Mouse (Mus musculus): ENCODE measurements around the gene Cherp. TPM values are rescaled to one million over a fixed set of nuclear protein-coding genes. Genes with fewer than 3 reads are reported as not detected.

The Cherp gene
- polyA plus RNA-seq, 1 experiment from 2014 or later, result 59.1 TPM

DNA sequence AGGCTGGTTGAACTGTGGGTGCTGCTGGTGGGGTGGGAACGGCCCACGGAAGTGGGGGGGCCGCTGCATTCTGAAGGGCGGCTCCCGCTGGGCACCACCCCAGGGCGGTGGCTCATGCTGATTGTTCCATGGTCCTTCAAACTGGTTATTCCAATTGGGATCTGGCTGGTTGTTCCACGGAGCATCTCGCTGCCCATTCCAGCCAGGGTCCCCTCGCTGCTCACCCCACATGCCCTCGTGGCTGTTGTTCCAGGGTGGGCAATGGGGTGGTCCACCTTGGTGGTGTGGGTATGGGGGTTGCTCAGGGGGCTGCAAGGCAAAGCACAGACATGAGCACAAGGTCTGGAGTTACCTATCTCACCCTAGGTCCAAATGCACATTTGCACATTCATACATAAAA, 10.8 kb downstream of the Cherp start:
- no peaks in the 10 kb centered on the region for H3K27me3 ChIP-seq (replicated peaks)
- H3K36me3 ChIP-seq (replicated peaks), result peaks cover 94% of the 10 kb centered on the region
- no peak overlapping the region for H3K9ac ChIP-seq
- 98% methylated on average over 10 of the region's 10 CpGs for whole genome bisulfite sequencing
- ATAC-seq (replicated peaks), result no peak
- H3K27ac ChIP-seq, result no peak overlapping the region
- H3K4me2 ChIP-seq, result no peak overlapping the region
- no peaks in the 10 kb centered on the region for H3K4me1 ChIP-seq
- H3K4me3 ChIP-seq, result no peak overlapping the region
- no peaks in the 10 kb centered on the region for H3K9me3 ChIP-seq

DNA sequence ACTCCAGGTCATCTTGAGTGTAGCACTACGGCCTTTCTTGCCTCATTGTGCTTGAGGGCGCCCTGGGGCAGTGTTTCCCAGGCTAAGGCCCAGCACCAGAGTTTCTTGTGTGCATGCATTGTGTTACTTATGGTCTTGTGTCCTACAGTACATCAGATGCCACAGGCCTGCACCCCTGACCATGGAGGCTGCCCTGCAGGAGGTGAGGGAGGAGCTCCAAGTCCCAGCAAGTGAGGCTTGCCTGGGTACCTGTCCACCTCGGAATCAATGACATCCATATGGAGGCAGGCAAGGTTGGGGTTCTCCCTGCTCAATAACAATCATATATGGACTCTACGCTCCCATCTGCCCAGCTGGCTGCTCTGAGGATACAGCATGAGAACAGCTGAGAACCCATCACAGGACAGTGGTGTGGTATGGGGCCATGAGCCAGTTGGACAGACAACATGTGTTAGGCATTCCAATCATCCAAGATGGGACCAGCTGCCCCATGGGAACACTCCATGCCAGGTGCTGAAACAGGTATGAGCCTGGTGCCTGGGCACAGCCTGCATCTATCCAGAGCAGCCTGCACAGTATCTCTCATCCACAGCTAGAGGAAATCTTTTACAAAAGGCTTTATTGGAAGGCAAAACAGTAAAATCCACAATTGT, 15.0 kb downstream of the Cherp start:
- Histone ChIP-seq H3K27ac (no peak overlapping the region), H3K27me3 (replicated peaks) (no peaks in the 10 kb centered on the region), H3K4me2 (no peak overlapping the region), H3K9me3 (no peaks in the 10 kb centered on the region), H3K4me1 (no peaks in the 10 kb centered on the region), H3K9ac (no peak overlapping the region), H3K36me3 (replicated peaks) (peaks cover 72% of the 10 kb centered on the region), H3K4me3 (no peak overlapping the region)
- ATAC-seq (replicated peaks), result no peak
- WGBS, result 93% methylated on average over 4 of the region's 4 CpGs

DNA sequence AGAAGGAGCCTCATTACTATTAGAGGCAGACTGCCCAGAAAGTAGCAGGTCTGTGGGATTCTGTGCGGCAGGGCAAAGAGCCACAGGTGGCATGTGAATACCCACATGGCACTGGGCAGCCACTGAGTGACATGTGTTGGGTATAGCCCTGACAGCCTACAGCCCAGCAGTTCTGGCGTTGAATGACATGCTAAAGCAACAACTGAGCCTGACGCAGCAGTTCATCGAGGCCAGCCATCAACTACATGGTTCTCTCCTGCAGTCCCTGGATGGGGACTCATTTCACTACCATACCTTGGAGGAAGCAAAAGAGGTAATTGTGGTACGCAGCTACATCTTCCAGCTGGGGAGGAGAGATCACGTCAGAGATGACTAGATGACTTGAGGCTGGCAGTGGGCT, 16.6 kb downstream of the Cherp start:
- Histone ChIP-seq H3K9me3 (no peaks in the 10 kb centered on the region), H3K27me3 (replicated peaks) (no peaks in the 10 kb centered on the region), H3K36me3 (replicated peaks) (peaks cover 68% of the 10 kb centered on the region), H3K4me2 (no peak overlapping the region), H3K27ac (no peak overlapping the region), H3K9ac (no peak overlapping the region), H3K4me1 (no peaks in the 10 kb centered on the region), H3K4me3 (no peak overlapping the region)
- 90% methylated on average over 6 of the region's 6 CpGs for whole genome bisulfite sequencing
- ATAC-seq (replicated peaks), result no peak

DNA sequence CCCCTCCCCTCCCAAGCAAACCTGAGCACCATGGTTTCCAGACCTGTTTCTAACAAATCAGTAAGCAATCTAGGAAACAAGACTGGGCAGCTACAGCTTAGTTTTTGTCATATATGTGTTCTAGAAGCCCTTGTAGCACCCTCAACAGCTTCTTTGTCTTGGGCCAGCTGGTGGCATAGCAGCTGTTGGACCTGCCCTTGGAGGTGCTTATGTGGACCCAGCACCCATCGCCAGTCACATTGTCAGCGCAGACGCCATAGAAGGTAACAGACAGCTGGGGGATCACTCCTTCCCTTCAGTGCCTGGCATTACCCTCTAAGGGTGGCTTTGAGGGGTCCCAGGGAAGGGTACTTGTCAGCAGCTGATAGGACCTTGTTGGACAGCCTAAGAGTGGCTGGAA, 17.2 kb downstream of the Cherp start:
- WGBS, result 94% methylated on average over 3 of the region's 3 CpGs
- no peak overlapping the region for H3K27ac ChIP-seq
- peaks cover 63% of the 10 kb centered on the region for H3K36me3 ChIP-seq (replicated peaks)
- no peaks in the 10 kb centered on the region for H3K4me1 ChIP-seq
- no peaks in the 10 kb centered on the region for H3K27me3 ChIP-seq (replicated peaks)
- H3K9me3 ChIP-seq, result no peaks in the 10 kb centered on the region
- no peak for ATAC-seq (replicated peaks)
- H3K4me3 ChIP-seq, result no peak overlapping the region
- no peak overlapping the region for H3K4me2 ChIP-seq
- no peak overlapping the region for H3K9ac ChIP-seq

DNA sequence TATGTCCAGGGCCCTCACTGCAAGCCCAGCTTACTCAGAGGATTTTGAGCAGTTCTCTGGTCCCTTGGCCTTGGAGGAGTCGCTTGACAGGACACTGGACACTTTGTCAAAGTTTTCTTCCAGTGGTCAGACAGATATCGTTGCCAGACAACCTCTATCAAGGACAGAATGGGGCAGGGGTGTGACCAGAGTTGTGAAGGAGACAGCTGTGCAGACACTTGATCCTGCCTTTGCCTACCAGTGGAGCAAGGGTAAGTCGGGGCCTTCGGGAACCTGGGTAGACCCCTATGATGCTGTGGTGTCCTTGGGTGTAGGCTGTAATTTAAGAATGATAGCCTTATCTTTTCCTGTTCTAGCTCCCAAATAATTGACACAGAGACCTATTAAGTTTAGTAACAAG, 19.7 kb downstream of the Cherp start:
- H3K4me3 ChIP-seq, result no peak overlapping the region
- no peak overlapping the region for H3K27ac ChIP-seq
- WGBS, result 86% methylated on average over 4 of the region's 4 CpGs
- H3K36me3 ChIP-seq (replicated peaks), result peaks cover 54% of the 10 kb centered on the region
- H3K4me1 ChIP-seq, result no peaks in the 10 kb centered on the region
- H3K9ac ChIP-seq, result no peak overlapping the region
- no peaks in the 10 kb centered on the region for H3K9me3 ChIP-seq
- no peak for ATAC-seq (replicated peaks)
- H3K4me2 ChIP-seq, result no peak overlapping the region
- H3K27me3 ChIP-seq (replicated peaks), result no peaks in the 10 kb centered on the region

DNA sequence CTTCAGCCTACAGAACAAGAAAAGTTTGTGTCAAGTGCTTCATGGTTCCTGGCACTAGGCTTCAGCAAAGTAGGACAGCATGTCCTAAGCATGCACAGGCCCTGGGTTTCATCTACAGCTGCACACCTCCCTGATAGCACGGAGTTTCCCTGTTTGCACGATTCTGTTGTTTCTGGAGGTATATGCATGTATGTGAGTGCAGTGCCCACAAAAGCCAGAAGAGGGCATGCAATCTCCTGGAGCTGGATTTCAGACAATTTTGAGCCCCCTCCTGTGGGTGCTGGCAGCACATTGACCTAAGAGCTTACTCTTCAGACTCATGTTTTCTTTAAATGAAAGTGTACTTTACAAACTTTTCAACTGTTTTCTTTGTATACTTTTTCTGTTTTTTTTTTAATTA, 21.1 kb downstream of the Cherp start:
- no peak for ATAC-seq (replicated peaks)
- Histone ChIP-seq H3K4me1 (no peaks in the 10 kb centered on the region), H3K27me3 (replicated peaks) (no peaks in the 10 kb centered on the region), H3K9ac (no peak overlapping the region), H3K4me3 (no peak overlapping the region), H3K9me3 (no peaks in the 10 kb centered on the region), H3K4me2 (no peak overlapping the region), H3K36me3 (replicated peaks) (peaks cover 52% of the 10 kb centered on the region), H3K27ac (no peak overlapping the region)
- WGBS, result 95% methylated on average over 2 of the region's 2 CpGs

DNA sequence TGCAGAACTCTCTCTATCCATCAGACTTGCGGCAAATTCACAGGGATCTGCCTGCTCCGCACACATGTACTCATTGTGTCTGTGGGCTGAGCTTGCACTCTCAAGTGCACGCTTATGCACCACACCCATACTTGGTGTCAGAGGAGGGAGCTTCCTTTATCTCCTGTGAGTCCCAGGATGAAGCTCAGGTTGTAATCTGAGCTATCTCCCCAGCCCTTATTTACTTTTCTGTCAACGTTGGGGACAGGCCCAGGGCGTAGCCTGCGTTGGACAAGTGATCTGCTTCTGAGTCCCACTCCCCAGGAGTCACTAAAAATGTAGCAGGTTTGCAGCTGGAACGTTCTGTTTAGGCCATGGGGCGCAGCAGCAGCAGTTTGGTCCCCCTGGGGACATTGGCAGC, 23.5 kb downstream of the Cherp start:
- H3K4me3 ChIP-seq, result no peak overlapping the region
- peaks cover 42% of the 10 kb centered on the region for H3K36me3 ChIP-seq (replicated peaks)
- H3K4me1 ChIP-seq, result 0 out of 2 replicates have a peak, but pooled peaks cover 10% of the 10 kb centered on the region
- no peaks in the 10 kb centered on the region for H3K27me3 ChIP-seq (replicated peaks)
- WGBS, result 95% methylated on average over 8 of the region's 8 CpGs
- no peak overlapping the region for H3K27ac ChIP-seq
- no peak overlapping the region for H3K4me2 ChIP-seq
- no peaks in the 10 kb centered on the region for H3K9me3 ChIP-seq
- ATAC-seq (replicated peaks), result no peak
- no peak overlapping the region for H3K9ac ChIP-seq

DNA sequence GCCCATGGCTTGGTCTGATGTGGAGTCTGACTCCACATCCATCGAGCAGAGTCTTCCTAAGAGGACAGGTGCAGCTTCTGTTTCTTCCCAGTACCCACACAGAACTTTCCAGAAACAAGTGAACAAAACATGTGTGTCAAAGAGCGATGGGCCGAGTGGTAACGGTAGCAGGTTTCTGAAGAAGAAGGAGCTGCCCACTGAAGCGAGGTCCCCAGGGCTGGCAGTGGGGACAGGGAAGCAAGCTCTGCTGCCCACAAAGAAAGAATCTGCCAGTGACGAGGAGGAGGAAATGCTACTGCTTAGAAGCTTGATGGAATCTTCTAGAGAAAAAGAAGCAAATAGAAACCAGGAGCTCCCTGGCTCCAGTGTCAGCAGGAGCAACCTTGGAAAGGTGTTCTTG, 30.0 kb downstream of the Cherp start:
- no peak overlapping the region for H3K4me3 ChIP-seq
- no peak overlapping the region for H3K9ac ChIP-seq
- H3K27me3 ChIP-seq (replicated peaks), result no peaks in the 10 kb centered on the region
- no peak overlapping the region for H3K4me2 ChIP-seq
- no peak for ATAC-seq (replicated peaks)
- H3K9me3 ChIP-seq, result no peaks in the 10 kb centered on the region
- H3K27ac ChIP-seq, result no peak overlapping the region
- peaks cover 32% of the 10 kb centered on the region for H3K4me1 ChIP-seq
- 95% methylated on average over 6 of the region's 6 CpGs for WGBS
- peaks cover 8% of the 10 kb centered on the region; the same call in 1 of the 2 replicates for H3K36me3 ChIP-seq (replicated peaks)

DNA sequence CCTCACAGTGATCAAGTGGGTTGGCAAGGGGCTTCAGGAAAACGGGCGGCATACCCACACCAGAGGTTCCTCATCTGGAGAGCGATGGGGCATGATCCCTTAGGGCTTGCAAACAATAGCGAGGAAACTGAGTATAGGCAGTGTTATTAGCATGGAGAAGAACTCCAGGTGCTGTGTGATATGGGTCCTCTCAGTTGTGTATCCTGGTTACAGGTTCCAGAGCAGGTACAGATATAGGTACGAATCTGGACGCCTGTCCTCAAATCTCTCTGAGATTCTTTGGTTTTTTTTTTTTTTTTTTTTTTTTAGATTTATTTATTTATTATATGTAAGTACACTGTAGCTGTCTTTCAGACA, 31.1 kb downstream of the Cherp start:
- Histone ChIP-seq H3K27ac (peak overlapping the region; percentile 70), H3K9me3 (no peaks in the 10 kb centered on the region), H3K4me3 (peak overlapping the region; percentile 48), H3K4me2 (peak overlapping the region; percentile 88), H3K9ac (peak overlapping the region; percentile 66), H3K4me1 (peaks cover 32% of the 10 kb centered on the region), H3K27me3 (replicated peaks) (no peaks in the 10 kb centered on the region), H3K36me3 (replicated peaks) (no peaks in the 10 kb centered on the region)
- WGBS, result 34% methylated on average over 6 of the region's 6 CpGs
- peak; percentile 79; the same call in 1 of the 2 replicates for ATAC-seq (replicated peaks)

DNA sequence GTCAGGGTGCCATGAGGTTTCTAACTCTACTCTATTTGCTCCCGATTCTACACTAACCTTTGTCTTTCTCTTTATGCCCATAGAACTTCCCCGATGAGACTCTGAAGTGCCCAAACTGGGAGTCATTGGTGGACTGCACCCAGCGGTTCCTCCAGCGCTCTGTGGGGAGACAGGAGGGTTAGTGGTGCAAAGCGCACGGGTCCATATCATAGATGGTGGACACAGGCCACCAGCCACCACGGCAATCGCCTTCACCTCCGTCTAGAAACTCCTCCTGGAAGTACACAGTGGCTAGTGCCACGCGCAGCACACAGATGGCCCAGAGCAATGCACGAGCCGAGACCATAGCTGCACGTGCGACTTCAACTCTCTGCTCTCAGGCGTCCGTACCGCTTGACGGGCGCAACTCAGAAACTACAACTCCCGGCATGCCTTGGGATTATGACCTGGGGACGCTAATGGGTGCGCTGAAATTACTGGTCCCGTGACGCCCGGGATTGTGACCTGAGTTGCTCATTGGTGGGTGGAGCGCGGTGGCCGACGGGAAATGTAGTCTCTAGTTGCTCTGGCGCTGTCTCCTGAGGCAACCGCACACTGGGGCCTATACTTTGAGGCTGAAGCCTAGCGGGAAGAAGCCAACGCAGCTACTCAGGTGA, 31.6 kb downstream of the Cherp start, which contains the start of the genes Calr3 and 1700030K09Rik:
Calr3 (minus strand) TSS at position 533 of the 656 bp plus-strand sequence.
1700030K09Rik (plus strand) TSS at position 543 of the 656 bp plus-strand sequence.
- Histone ChIP-seq H3K9ac (peak within 1 kb of the TSS; percentile 66), H3K27ac (peak within 1 kb of the TSS; percentile 70), H3K9me3 (no peaks in the 10 kb centered on the region), H3K4me3 (peak within 1 kb of the TSS; percentile 48), H3K36me3 (replicated peaks) (no peaks in the 10 kb centered on the region), H3K27me3 (replicated peaks) (no peaks in the 10 kb centered on the region), H3K4me2 (peak within 1 kb of the TSS; percentile 88), H3K4me1 (peaks cover 32% of the 10 kb centered on the region)
- ATAC-seq (replicated peaks), result peak; percentile 99
- 5% methylated on average over 34 of the region's 34 CpGs for WGBS

DNA sequence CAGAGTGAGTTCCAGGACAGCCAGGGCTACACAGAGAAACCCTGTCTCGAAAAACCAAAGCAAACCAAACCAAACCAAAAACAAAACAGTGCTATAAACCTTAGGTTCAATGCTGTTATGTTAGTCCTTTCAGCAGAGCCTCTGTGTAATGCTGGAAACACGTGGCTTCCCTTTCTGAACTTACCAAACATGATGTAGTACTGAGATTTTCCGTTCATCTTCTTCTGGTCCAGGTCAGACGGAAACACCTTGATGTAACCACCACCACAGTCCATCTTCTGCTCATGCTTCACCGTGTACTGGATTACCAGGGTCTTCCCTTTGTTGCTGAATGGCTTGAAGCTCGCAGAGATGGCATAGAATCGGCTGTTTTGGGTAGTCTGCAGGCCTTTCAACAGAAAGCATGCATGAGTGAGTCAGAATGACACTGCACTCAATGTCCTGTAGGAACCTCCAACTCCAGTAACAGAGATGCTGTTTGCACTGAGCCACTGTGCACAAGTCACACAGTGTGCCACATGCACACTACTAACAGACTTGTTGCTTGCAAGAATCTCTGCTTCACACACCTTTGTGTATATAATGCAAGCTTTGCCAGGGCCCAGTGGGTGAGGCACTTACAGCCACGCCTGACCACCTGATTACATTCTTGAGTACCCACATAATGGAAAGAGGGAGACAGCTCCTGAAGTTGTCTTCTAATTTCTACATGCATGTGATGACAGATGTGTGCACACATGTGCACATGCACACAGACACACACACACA, 36.6 kb downstream of the Cherp start:
- Histone ChIP-seq H3K27me3 (replicated peaks) (no peaks in the 10 kb centered on the region), H3K4me1 (peaks cover 3% of the 10 kb centered on the region; the same call in 1 of the 2 replicates), H3K36me3 (replicated peaks) (no peaks in the 10 kb centered on the region), H3K9me3 (no peaks in the 10 kb centered on the region), H3K4me3 (no peak overlapping the region), H3K27ac (no peak overlapping the region), H3K9ac (no peak overlapping the region), H3K4me2 (no peak overlapping the region)
- no peak for ATAC-seq (replicated peaks)
- WGBS, result 72% methylated on average over 8 of the region's 8 CpGs

DNA sequence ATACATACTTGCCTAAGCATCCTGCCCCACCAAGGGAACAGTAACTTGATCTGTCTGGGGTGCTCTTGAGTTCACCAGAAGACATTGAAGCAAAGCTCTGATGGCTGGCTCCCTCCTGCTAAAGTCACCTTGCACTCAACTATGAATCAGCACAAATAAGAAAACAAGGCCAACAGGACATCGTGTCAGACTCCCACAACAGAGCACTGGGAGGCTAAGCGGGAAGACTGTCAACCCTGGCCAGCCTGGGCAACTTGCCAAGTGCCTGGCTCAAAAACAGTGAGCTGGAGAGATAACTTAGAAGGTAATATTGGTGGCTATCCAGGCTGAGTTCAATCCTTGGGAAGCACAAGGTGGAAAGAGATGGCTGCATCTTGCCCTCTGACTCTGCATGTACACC, 40.1 kb downstream of the Cherp start:
- Histone ChIP-seq H3K4me3 (no peak overlapping the region), H3K27me3 (replicated peaks) (no peaks in the 10 kb centered on the region), H3K9ac (no peak overlapping the region), H3K36me3 (replicated peaks) (no peaks in the 10 kb centered on the region), H3K27ac (no peak overlapping the region), H3K9me3 (no peaks in the 10 kb centered on the region), H3K4me1 (no peaks in the 10 kb centered on the region), H3K4me2 (no peak overlapping the region)
- 44% methylated on average over 2 of the region's 2 CpGs for WGBS
- no peak for ATAC-seq (replicated peaks)

Data from midbrain, embryonic 15.5 days (tissue).